Mouse (Mus musculus) forebrain, embryonic 13.5 days (tissue): Measurements from ENCODE around the gene Klhl21. TPM values are rescaled to one million over a fixed set of nuclear protein-coding genes. Genes with fewer than 3 reads are reported as not detected.

Experiments
- ATAC-seq: fragments of 200-750 bp; cut with Nextera tagmentation; 2 replicates; pipeline ENCODE4 v1.8.0; 2017
- H3K27ac ChIP-seq: fragments of 300-500 bp; sonication (generic); 2 replicates; pipeline ENCODE4 v1.5.1; 2015; ENCODE audit warnings: inconsistent platforms, mild to moderate bottlenecking, moderate library complexity
- H3K27me3 ChIP-seq: fragments of 300-500 bp; sonication (generic); 2 replicates; pipeline ENCODE4 v1.6.1; 2015; ENCODE audit warnings: mild to moderate bottlenecking, inconsistent platforms
- H3K36me3 ChIP-seq: fragments of 300-500 bp; sonication (generic); 2 replicates; pipeline ENCODE4 v1.6.1; 2015; ENCODE audit warnings: mild to moderate bottlenecking, inconsistent platforms; ENCODE audit not compliant: poor library complexity, severe bottlenecking
- H3K4me1 ChIP-seq: fragments of 300-500 bp; sonication (generic); 2 replicates; pipeline ENCODE4 v1.6.1; 2015; ENCODE audit warnings: inconsistent platforms
- H3K4me2 ChIP-seq: fragments of 300-500 bp; sonication (generic); 2 replicates; pipeline ENCODE4 v1.6.1; 2015; ENCODE audit warnings: inconsistent platforms, mild to moderate bottlenecking, moderate library complexity
- H3K4me3 ChIP-seq: fragments of 300-500 bp; sonication (generic); 2 replicates; pipeline ENCODE4 v1.5.1; 2015; ENCODE audit warnings: mild to moderate bottlenecking, inconsistent platforms
- H3K9ac ChIP-seq: fragments of 300-500 bp; sonication (generic); 2 replicates; pipeline ENCODE4 v1.6.1; 2015; ENCODE audit warnings: mild to moderate bottlenecking, inconsistent platforms
- H3K9me3 ChIP-seq: fragments of 300-500 bp; sonication (generic); replicated peaks from 2 replicates; pipeline ENCODE4 v1.6.1; 2016; ENCODE audit warnings: inconsistent platforms
- WGBS: fragments of 180-500 bp; shearing (Covaris S2); methylation state at CpG from one replicate; pipeline ENCODE4 v1.1.7; 2015; 5-methylcytosine and 5-hydroxymethylcytosine counted together
- polyA plus RNA-seq: library from polyadenylated mRNA; unstranded; fragments of >200 nt; fragmentation: Nextera tagmentation; extraction: Ambion mirVana; gene quantifications from 2 replicates; pipeline ENCODE4 v1.2.1, GENCODE M21; 2015

Klhl21 gene
- polyA plus RNA-seq, 1 experiment from 2014 or later, result 3.0 TPM

DNA sequence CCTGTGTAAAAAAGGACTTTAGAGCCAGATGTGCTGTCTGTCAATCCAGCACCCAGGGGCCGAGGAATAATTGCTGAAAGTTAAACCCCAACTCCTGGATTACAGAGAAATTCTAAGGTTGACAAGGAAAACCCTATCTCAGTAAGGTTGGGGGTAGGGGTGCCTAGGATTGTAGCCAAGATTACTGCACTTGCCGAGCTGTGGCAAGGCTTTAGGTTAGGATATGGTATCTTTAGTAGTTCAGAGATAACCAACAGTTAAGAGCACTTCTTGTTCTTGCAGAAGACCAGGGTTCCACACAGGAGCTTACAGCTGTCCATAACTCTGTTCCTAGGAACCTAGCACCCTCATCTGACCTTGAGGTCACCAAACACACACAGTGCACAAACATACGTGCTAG, 10.9 kb upstream of the Klhl21 start:
- Histone ChIP-seq H3K4me1 (peaks cover 26% of the 10 kb centered on the region), H3K4me3 (peak overlapping the region; percentile 98; the same call in 1 of the 2 replicates), H3K9me3 (no peaks in the 10 kb centered on the region), H3K36me3 (peaks cover under 1% of the 10 kb centered on the region; the same call in 1 of the 2 replicates), H3K9ac (no peak overlapping the region), H3K27me3 (no peaks in the 10 kb centered on the region), H3K27ac (no peak overlapping the region), H3K4me2 (peak overlapping the region; percentile 69)
- 77% methylated on average over 3 of the region's 3 CpGs for WGBS
- no peak for ATAC-seq

DNA sequence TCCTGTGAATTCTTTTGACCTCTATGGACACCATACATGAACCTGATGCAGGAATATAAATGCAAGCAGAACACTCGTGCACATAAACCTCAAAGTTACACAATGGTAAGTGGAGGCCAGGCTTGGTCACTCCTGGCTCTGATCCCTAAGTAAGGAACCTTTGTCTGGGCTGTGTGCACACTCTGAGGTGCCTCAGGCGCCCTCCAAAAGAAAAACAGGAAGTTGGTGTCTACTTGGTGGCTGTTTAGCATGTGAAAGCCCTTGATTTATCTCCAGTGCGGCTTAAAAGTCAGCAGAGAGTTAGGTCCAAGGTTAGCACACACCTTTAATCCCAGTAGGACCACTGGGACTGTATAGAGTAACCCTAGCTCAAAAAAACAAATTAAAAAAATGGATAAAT, 9.1 kb upstream of the Klhl21 start:
- no peak for ATAC-seq
- Histone ChIP-seq H3K36me3 (no peaks in the 10 kb centered on the region), H3K9ac (no peak overlapping the region), H3K9me3 (no peaks in the 10 kb centered on the region), H3K4me2 (no peak overlapping the region), H3K27me3 (no peaks in the 10 kb centered on the region), H3K27ac (no peak overlapping the region), H3K4me1 (peaks cover 12% of the 10 kb centered on the region), H3K4me3 (no peak overlapping the region)
- 65% methylated on average over 3 of the region's 3 CpGs for WGBS

DNA sequence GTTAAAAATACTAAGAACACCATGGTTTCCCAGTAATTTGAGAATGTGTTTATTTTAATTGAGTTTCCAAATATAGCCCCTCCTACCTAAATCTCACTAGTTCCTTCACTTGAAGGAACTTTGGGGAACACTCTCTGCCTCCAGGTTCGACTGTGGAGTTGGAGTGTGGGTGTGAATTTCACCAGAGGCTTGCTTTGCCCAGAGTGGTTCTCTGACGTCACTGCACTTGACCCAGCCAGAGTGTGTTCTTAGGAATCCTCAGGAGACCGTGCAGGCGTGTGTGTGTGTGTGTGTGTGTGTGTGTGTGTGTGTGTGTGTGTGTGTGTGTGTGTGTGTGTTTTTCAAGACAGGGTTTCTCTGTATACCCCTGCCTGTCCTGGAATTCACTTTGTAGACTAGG, 7.7 kb upstream of the Klhl21 start:
- Histone ChIP-seq H3K4me1 (peaks cover 8% of the 10 kb centered on the region), H3K27me3 (no peaks in the 10 kb centered on the region), H3K27ac (no peak overlapping the region), H3K9me3 (no peaks in the 10 kb centered on the region), H3K4me3 (no peak overlapping the region), H3K36me3 (no peaks in the 10 kb centered on the region), H3K4me2 (no peak overlapping the region), H3K9ac (no peak overlapping the region)
- 59% methylated on average over 4 of the region's 4 CpGs for WGBS
- no peak for ATAC-seq

DNA sequence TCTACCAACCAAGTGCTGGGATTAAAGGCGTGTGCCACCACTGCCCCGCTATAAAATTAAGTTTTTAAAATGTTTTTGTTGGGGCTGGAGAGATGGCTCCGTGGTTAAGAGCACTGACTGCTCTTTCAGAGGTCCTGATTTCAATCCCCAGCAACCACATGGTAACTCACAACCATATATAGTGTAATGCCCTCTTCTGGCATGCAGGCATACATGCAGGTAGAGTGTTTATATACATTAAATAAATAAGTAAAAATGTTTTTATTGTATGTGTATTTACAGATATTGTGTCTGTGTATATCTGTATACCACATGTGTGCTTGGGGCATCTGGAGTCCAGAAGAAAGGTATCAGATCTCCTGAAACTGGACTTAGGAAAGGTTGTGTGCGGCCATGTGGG, 7.3 kb upstream of the Klhl21 start:
- Histone ChIP-seq H3K4me1 (peaks cover 8% of the 10 kb centered on the region), H3K4me3 (no peak overlapping the region), H3K27me3 (peaks cover 2% of the 10 kb centered on the region), H3K9ac (no peak overlapping the region), H3K9me3 (no peaks in the 10 kb centered on the region), H3K36me3 (no peaks in the 10 kb centered on the region), H3K4me2 (no peak overlapping the region), H3K27ac (no peak overlapping the region)
- WGBS, result 71% methylated on average over 4 of the region's 4 CpGs
- no peak for ATAC-seq

DNA sequence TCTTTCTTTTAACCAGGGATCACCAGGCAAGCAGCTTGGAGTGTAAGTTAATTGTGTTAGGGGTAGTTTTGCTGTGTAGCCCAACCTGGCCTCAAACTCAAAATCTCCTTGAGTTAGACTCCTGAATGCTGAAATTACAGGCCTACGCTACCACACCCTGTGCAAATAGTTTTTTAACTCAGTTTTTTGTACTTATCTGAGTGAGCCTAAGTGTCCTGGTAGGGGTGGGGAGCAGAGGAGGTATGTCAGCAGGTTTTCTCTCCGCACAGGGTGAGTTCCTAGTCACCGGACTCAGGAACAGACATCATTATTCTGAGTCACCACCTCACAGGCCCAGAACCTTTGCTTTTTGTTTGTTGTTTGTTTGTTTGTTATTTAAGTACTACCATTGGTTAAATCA, 6.5 kb upstream of the Klhl21 start:
- no peak overlapping the region for H3K4me2 ChIP-seq
- no peaks in the 10 kb centered on the region for H3K9me3 ChIP-seq
- no peaks in the 10 kb centered on the region for H3K36me3 ChIP-seq
- H3K27me3 ChIP-seq, result peaks cover 9% of the 10 kb centered on the region
- no peak for ATAC-seq
- no peak overlapping the region for H3K27ac ChIP-seq
- no peak overlapping the region for H3K4me3 ChIP-seq
- H3K4me1 ChIP-seq, result peaks cover 7% of the 10 kb centered on the region
- 100% methylated on average over 3 of the region's 3 CpGs for whole genome bisulfite sequencing
- no peak overlapping the region for H3K9ac ChIP-seq

DNA sequence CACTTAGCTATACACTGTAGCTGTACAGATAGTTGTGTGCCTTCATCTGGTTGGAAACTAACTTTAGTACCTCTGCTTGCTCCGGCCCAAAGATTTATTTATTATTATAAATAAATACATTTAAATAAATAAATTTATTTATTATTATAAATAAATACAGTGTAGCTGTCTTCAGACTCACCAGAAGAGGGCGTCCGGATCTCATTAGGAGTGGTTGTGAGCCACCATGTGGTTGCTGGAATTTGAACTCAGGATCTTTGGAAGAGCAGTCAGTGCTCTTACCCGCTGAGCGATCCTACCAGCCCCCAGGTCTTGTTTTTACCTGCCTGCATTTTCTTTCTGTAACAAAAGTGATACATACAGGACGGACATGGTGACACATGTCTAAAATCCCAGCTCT, 2.5 kb upstream of the Klhl21 start:
- peaks cover 36% of the 10 kb centered on the region for H3K4me1 ChIP-seq
- H3K4me2 ChIP-seq, result no peak overlapping the region
- H3K36me3 ChIP-seq, result no peaks in the 10 kb centered on the region
- no peak for ATAC-seq
- H3K9me3 ChIP-seq, result no peaks in the 10 kb centered on the region
- 84% methylated on average over 6 of the region's 6 CpGs for WGBS
- no peak overlapping the region for H3K9ac ChIP-seq
- no peak overlapping the region for H3K27ac ChIP-seq
- H3K4me3 ChIP-seq, result no peak overlapping the region
- H3K27me3 ChIP-seq, result peaks cover 43% of the 10 kb centered on the region

DNA sequence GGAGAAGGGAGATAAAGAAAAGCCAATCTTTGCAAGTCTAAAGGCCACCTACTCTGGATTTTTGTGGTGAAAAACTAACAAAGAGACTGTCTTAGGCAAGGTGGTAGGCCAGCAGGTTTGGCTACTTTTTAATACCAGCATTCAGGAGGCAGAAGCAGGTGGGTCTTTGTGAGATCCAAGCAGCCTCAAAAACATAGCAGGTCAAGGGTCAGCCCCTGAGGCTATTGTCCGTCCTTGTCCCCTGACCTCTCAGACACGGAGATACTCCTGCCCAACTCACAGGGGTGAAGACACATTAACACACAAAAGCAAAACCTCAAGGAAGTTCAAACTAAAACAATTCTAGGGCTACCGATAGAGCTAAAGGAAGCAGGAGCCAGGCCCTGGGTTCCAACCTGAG, 1.8 kb upstream of the Klhl21 start:
- no peak overlapping the region for H3K27ac ChIP-seq
- no peak overlapping the region for H3K4me3 ChIP-seq
- peaks cover 38% of the 10 kb centered on the region for H3K4me1 ChIP-seq
- no peak overlapping the region for H3K9ac ChIP-seq
- H3K36me3 ChIP-seq, result no peaks in the 10 kb centered on the region
- peaks cover 46% of the 10 kb centered on the region for H3K27me3 ChIP-seq
- 21% methylated on average over 3 of the region's 3 CpGs for WGBS
- ATAC-seq, result no peak
- H3K4me2 ChIP-seq, result no peak overlapping the region
- H3K9me3 ChIP-seq, result no peaks in the 10 kb centered on the region

DNA sequence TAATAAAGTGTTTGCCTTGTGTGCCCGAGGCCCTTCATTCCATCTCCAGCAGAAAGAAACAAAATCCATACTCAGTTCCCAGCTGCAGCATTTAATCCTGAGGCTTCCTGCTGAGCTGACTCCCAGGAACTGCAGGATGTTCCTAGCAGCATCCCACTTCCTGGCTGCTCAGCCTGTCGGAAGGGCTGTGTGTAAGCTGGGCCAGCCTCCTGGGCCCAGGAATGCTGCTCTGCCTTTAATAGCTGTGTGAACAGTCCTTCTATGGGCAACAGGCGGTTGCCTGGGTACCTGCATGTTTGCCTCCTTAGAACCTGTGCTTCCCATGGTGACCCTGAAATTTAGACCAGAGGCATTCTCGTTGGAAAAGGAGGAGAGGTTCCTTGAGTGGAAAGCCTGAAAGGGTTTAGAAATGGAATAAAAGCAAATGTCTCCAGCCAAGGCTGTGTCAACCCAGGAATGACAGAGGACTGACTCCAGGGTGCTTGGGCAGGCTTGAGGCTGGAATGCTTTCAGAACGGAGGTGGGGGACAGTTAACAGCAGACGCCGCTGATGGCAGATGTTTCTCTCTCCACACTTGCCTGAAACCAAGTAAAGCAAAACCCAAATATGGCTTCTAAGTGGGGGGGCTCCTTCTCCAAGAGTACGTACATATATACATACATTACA, 989 bp upstream of the Klhl21 start:
- H3K9me3 ChIP-seq, result no peaks in the 10 kb centered on the region
- 8% methylated on average over 8 of the region's 8 CpGs for WGBS
- peaks cover 46% of the 10 kb centered on the region for H3K27me3 ChIP-seq
- peak overlapping the region; percentile 99 for H3K4me2 ChIP-seq
- peaks cover 38% of the 10 kb centered on the region for H3K4me1 ChIP-seq
- no peak overlapping the region for H3K27ac ChIP-seq
- H3K4me3 ChIP-seq, result peak overlapping the region; percentile 70
- H3K9ac ChIP-seq, result no peak overlapping the region
- H3K36me3 ChIP-seq, result no peaks in the 10 kb centered on the region
- no peak for ATAC-seq

DNA sequence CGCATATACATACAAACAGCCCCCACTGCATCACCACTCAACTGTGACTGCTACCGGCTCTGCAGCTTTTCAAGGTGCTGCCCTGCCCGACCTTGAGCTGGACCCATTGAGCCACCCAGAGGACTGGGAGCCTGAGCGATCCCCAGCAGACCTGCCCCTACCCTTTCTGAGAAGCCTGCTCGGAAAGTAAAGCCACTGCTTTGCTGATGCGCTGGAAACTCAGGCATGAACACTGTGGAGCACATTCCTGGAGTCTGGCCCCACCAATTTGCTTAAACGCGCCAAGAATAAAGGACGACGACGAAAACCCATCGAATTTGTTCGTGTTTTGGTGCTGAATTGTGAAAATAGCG, 479 bp upstream of the Klhl21 start:
- WGBS, result under 1% methylated on average over 14 of the region's 14 CpGs
- Histone ChIP-seq H3K9me3 (no peaks in the 10 kb centered on the region), H3K4me2 (peak overlapping the region; percentile 99), H3K4me1 (peaks cover 38% of the 10 kb centered on the region), H3K36me3 (no peaks in the 10 kb centered on the region), H3K27ac (no peak overlapping the region), H3K4me3 (peak overlapping the region; percentile 70), H3K27me3 (peaks cover 46% of the 10 kb centered on the region), H3K9ac (no peak overlapping the region)
- no peak for ATAC-seq

DNA sequence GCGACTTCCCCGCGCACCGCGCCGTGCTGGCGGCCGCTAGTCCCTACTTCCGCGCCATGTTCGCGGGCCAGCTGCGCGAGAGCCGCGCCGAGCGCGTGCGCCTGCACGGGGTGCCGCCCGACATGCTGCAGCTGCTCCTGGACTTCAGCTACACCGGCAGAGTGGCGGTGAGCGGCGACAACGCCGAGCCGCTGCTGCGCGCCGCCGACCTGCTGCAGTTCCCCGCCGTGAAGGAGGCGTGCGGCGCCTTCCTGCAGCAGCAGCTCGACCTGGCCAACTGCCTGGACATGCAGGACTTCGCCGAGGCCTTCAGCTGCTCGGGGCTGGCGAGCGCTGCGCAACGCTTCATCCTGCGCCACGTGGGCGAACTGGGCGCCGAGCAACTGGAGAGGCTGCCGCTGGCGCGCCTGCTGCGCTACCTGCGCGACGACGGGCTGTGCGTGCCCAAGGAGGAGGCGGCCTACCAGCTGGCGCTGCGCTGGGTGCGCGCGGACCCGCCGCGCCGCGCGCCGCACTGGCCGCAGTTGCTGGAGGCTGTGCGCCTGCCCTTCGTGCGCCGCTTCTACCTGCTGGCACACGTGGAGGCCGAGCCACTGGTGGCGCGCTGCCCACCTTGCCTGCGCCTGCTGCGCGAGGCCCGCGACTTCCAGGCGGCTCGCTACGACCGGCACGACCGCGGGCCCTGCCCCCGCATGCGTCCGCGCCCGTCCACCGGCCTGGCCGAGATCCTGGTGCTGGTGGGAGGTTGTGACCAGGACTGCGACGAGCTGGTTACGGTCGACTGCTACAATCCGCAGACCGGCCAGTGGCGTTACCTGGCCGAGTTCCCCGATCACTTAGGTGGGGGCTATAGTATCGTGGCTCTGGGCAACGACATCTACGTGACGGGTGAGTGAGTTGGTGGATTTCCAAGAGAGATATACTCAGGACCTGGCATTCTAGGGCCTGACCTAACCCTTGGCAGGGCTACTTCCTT, 761 bp downstream of the Klhl21 start:
- under 1% methylated on average over 104 of the region's 115 CpGs for WGBS
- peaks cover 46% of the 10 kb centered on the region for H3K27me3 ChIP-seq
- peak overlapping the region; percentile 55 for H3K27ac ChIP-seq

DNA sequence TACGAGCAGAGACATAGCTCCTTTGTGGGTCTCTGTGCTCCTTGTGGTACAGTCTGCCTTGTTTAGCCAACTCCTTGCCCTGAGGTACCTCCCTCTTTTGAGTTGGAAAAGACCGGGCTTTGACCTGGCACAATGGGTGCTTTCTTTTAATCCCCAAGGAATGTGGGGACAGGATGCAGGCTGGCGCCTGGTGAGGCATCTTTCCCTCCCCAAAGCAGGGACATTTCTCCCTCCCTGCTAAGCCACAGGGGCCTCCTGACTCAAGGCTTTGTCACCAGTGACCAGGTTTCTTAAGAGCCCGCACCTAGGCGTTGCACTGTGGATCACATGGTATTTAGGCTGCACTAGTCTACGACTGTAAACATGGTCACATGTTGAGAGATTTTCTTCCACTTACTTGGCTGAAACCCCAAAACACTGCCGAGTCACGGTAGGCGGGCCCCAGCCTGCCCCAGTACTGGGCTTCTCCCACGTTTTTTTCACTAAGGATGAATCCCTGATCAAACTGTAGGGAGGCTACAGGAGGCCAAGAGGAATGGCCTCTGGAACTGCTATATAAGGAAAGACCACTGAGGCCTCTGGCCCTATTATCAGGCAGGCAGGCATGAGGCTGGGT, 1.6 kb downstream of the Klhl21 start:
- Histone ChIP-seq H3K4me3 (peak overlapping the region; percentile 70), H3K27ac (no peak overlapping the region), H3K9me3 (no peaks in the 10 kb centered on the region), H3K9ac (peak overlapping the region; percentile 69), H3K4me2 (peak overlapping the region; percentile 99), H3K36me3 (peaks cover 10% of the 10 kb centered on the region), H3K4me1 (peaks cover 38% of the 10 kb centered on the region), H3K27me3 (peaks cover 46% of the 10 kb centered on the region)
- no peak for ATAC-seq
- WGBS, result 3% methylated on average over 10 of the region's 10 CpGs

More for the DNA sequence above, 761 bp downstream of the Klhl21 start:
- Histone ChIP-seq H3K9me3 (no peaks in the 10 kb centered on the region), H3K4me3 (peak overlapping the region; percentile 70), H3K9ac (peak overlapping the region; percentile 69), H3K36me3 (peaks cover 3% of the 10 kb centered on the region; the same call in 1 of the 2 replicates), H3K4me1 (peaks cover 38% of the 10 kb centered on the region), H3K4me2 (peak overlapping the region; percentile 99)
- ATAC-seq, result peak; percentile 83

DNA sequence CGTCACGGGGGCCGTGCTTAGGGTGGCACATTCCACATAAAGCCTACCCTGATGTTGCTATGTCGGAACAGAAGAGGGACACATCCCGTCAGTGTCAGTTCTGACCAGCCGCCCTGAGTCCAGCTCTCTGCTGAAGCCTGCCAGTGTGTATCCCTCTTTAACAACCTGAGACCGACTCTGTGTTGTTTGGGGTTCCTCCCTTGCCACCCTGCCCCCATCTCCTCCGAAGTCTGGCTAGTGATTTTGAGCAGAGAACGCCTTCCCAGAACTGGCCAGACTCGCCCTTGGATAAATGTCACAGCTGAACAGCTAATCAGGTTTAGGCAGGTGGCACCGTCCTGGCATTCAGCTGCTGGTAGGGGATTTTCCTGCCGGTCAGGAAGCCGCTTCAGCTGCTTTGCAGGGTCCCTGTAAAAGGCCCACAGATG, 2.1 kb downstream of the Klhl21 start:
- WGBS, result 10% methylated on average over 13 of the region's 13 CpGs
- H3K27me3 ChIP-seq, result peaks cover 46% of the 10 kb centered on the region
- H3K27ac ChIP-seq, result no peak overlapping the region
- H3K4me1 ChIP-seq, result peaks cover 38% of the 10 kb centered on the region
- no peak for ATAC-seq
- peak overlapping the region; percentile 70 for H3K4me3 ChIP-seq
- H3K36me3 ChIP-seq, result peaks cover 16% of the 10 kb centered on the region
- H3K4me2 ChIP-seq, result peak overlapping the region; percentile 99
- no peak overlapping the region for H3K9ac ChIP-seq
- H3K9me3 ChIP-seq, result no peaks in the 10 kb centered on the region
